Mouse (Mus musculus): ENCODE data around the gene Rad54l2.

Rad54l2 gene

GRCm38 (mm10) chr9:106675480-106675879, 113.5 kb downstream of the Rad54l2 start:
- peak; percentile 89 for DNase-seq

- no peak for DNase-seq
Measured at GRCm38 (mm10) chr9:106673860-106674259, 115.1 kb downstream of the Rad54l2 start.

- no peak for DNase-seq
Measured at GRCm38 (mm10) chr9:106664856-106665255, 124.1 kb downstream of the Rad54l2 start.

- no peak for DNase-seq
Measured at GRCm38 (mm10) chr9:106664433-106664832, 124.6 kb downstream of the Rad54l2 start.

- no peak for DNase-seq
Measured at GRCm38 (mm10) chr9:106663200-106663599, 125.8 kb downstream of the Rad54l2 start.

GRCm38 (mm10) chr9:106659935-106660334, 129.1 kb downstream of the Rad54l2 start:
- no peak for DNase-seq

GRCm38 (mm10) chr9:106659441-106659840, 129.6 kb downstream of the Rad54l2 start:
- DNase-seq = no peak

GRCm38 (mm10) chr9:106657592-106657991, 131.4 kb downstream of the Rad54l2 start:
- DNase-seq = no peak

GRCm38 (mm10) chr9:106656820-106657219, 132.2 kb downstream of the Rad54l2 start:
- no peak for DNase-seq

- DNase-seq = peak; percentile 74
Measured at GRCm38 (mm10) chr9:106655884-106656720, 132.9 kb downstream of the Rad54l2 start, which contains the start of gene Grm2. Gene Grm2, minus strand, starts transcription at chr9:106656082.

- DNase-seq = no peak
Measured at GRCm38 (mm10) chr9:106652720-106653119, 136.3 kb downstream of the Rad54l2 start.

- no peak for DNase-seq
Measured at GRCm38 (mm10) chr9:106647226-106647625, 141.8 kb downstream of the Rad54l2 start.

- no peak for DNase-seq
Measured at GRCm38 (mm10) chr9:106645684-106646271, 143.2 kb downstream of the Rad54l2 start.

- no peak for DNase-seq
Measured at GRCm38 (mm10) chr9:106643787-106644186, 145.2 kb downstream of the Rad54l2 start.

GRCm38 (mm10) chr9:106643128-106643527, 145.9 kb downstream of the Rad54l2 start:
- DNase-seq = peak; percentile 84

GRCm38 (mm10) chr9:106641346-106641745, 147.6 kb downstream of the Rad54l2 start:
- DNase-seq = no peak

- DNase-seq = no peak
Measured at GRCm38 (mm10) chr9:106638154-106638553, 150.8 kb downstream of the Rad54l2 start.

Data from lung, postnatal 14 days (tissue).